Mouse (Mus musculus): ENCODE measurements at regions not wholly inside any gene's neighbourhood (a gene's known extent, or its start where the extent isn't known, plus 50 kb on each side); places are given as distances from the start of the nearest gene placed in this dataset.
A peak's percentile ranks its signal among the peaks of the same experiment; 100 is the strongest.
"Not testable (repeated sequence)": the region's sequence is repeated elsewhere in the genome, so short reads cannot be mapped to it uniquely, and the experiment has no call there.

- WGBS: 28% methylated on average over 10 of the region's 10 CpGs
- intact Hi-C loops (cut with DNase I): no loop called here
- no peak for TF ChIP-seq EP300 (IDR thresholded peaks at IDR 0.05; ENCODE audit: insufficient read depth, low read depth, low read length)
- TF ChIP-seq POLR2A (IDR thresholded peaks at IDR 0.05; ENCODE audit: insufficient read depth, low read depth, low read length): no peak
- TF ChIP-seq CTCF (IDR thresholded peaks at IDR 0.05): no peak
- Histone ChIP-seq H3K4me3 (no peak overlapping the region), H3K27ac (no peak overlapping the region), H3K27me3 (ENCODE audit: control insufficient read depth, insufficient read depth, low read length) (no peaks in the 10 kb centered on the region), H3K9ac (ENCODE audit: low read depth, low read length) (no peak overlapping the region), H3K36me3 (ENCODE audit: control insufficient read depth, insufficient read depth, low read length) (no peaks in the 10 kb centered on the region), H3K79me2 (replicated peaks; ENCODE audit: control insufficient read depth, insufficient read depth, low read length) (no peaks in the 10 kb centered on the region), H3K4me1 (ENCODE audit: control insufficient read depth, insufficient read depth, low read length) (no peaks in the 10 kb centered on the region)
- peak in 1 of 2 experiments; percentile 13 for DNase-seq
These were observed 100.1 kb downstream of the Rps12 start for GRCm38 (mm10) chr10:23686969-23687368.

- Histone ChIP-seq H3K27ac (no peak overlapping the region), H3K4me1 (ENCODE audit: control insufficient read depth, insufficient read depth, low read length) (no peaks in the 10 kb centered on the region), H3K9ac (ENCODE audit: low read depth, low read length) (no peak overlapping the region), H3K36me3 (ENCODE audit: control insufficient read depth, insufficient read depth, low read length) (no peaks in the 10 kb centered on the region), H3K4me3 (no peak overlapping the region), H3K27me3 (ENCODE audit: control insufficient read depth, insufficient read depth, low read length) (no peaks in the 10 kb centered on the region), H3K79me2 (replicated peaks; ENCODE audit: control insufficient read depth, insufficient read depth, low read length) (no peaks in the 10 kb centered on the region)
- peak in 1 of 2 experiments; percentile 14 for DNase-seq
- intact Hi-C loops (cut with DNase I): no loop called here
- WGBS: 55% methylated on average over 4 of the region's 4 CpGs
- no peak for TF ChIP-seq CTCF (IDR thresholded peaks at IDR 0.05)
- TF ChIP-seq EP300 (IDR thresholded peaks at IDR 0.05; ENCODE audit: insufficient read depth, low read depth, low read length): no peak
- no peak for TF ChIP-seq POLR2A (IDR thresholded peaks at IDR 0.05; ENCODE audit: insufficient read depth, low read depth, low read length)
These were observed 104.0 kb downstream of the Rps12 start for GRCm38 (mm10) chr10:23683078-23683477.

- H3K79me2 ChIP-seq (replicated peaks; ENCODE audit: control insufficient read depth, insufficient read depth, low read length): no peaks in the 10 kb centered on the region
- no peak overlapping the region for H3K27ac ChIP-seq
- 78% methylated on average over 6 of the region's 6 CpGs for WGBS
- H3K27me3 ChIP-seq (ENCODE audit: control insufficient read depth, insufficient read depth, low read length): no peaks in the 10 kb centered on the region
- H3K4me1 ChIP-seq (ENCODE audit: control insufficient read depth, insufficient read depth, low read length): no peaks in the 10 kb centered on the region
- DNase-seq: no peak
- TF ChIP-seq CTCF (IDR thresholded peaks at IDR 0.05) (no peak), POLR2A (IDR thresholded peaks at IDR 0.05; ENCODE audit: insufficient read depth, low read depth, low read length) (no peak), EP300 (IDR thresholded peaks at IDR 0.05; ENCODE audit: insufficient read depth, low read depth, low read length) (no peak)
- H3K9ac ChIP-seq (ENCODE audit: low read depth, low read length): no peak overlapping the region
- H3K36me3 ChIP-seq (ENCODE audit: control insufficient read depth, insufficient read depth, low read length): no peaks in the 10 kb centered on the region
- intact Hi-C loops (cut with DNase I): no loop called here
- no peak overlapping the region for H3K4me3 ChIP-seq
These were observed 111.2 kb downstream of the Rps12 start for GRCm38 (mm10) chr10:23675911-23676310.

GRCm38 (mm10) chr10:23674633-23675515, 112.2 kb downstream of the Rps12 start:
- no peak overlapping the region for H3K4me3 ChIP-seq
- H3K9ac ChIP-seq (ENCODE audit: low read depth, low read length): no peak overlapping the region
- intact Hi-C loops (cut with DNase I): no loop called here
- no peaks in the 10 kb centered on the region for H3K4me1 ChIP-seq (ENCODE audit: control insufficient read depth, insufficient read depth, low read length)
- H3K36me3 ChIP-seq (ENCODE audit: control insufficient read depth, insufficient read depth, low read length): no peaks in the 10 kb centered on the region
- no peaks in the 10 kb centered on the region for H3K27me3 ChIP-seq (ENCODE audit: control insufficient read depth, insufficient read depth, low read length)
- DNase-seq: no peak
- no peak overlapping the region for H3K27ac ChIP-seq
- WGBS: 75% methylated on average over 16 of the region's 16 CpGs
- TF ChIP-seq EP300 (IDR thresholded peaks at IDR 0.05; ENCODE audit: insufficient read depth, low read depth, low read length) (no peak), POLR2A (IDR thresholded peaks at IDR 0.05; ENCODE audit: insufficient read depth, low read depth, low read length) (no peak), CTCF (IDR thresholded peaks at IDR 0.05) (no peak)
- H3K79me2 ChIP-seq (replicated peaks; ENCODE audit: control insufficient read depth, insufficient read depth, low read length): no peaks in the 10 kb centered on the region

DNA sequence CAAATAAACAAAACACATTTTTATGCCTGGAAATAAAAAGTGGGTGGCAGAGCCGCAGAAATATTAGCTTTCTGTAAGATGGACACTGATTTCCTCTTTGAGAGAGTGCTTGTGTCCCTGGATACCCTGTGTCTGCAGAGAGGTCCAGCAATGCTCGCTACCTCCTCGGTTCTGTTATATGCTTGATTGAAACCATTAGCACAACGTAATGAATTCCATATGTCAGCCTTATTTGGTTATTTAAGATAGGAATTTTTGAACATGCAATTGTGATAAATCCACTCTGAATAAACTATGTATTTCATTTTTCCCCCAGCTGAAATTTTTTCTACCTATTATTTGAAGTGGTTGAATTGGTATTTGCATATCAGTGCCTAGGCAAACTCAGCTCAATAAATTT, 114.8 kb downstream of the Rps12 start:
- 78% methylated on average over 4 of the region's 4 CpGs for WGBS
- DNase-seq: no peak
- Histone ChIP-seq H3K27me3 (ENCODE audit: control insufficient read depth, insufficient read depth, low read length) (no peaks in the 10 kb centered on the region), H3K79me2 (replicated peaks; ENCODE audit: control insufficient read depth, insufficient read depth, low read length) (no peaks in the 10 kb centered on the region), H3K4me1 (ENCODE audit: control insufficient read depth, insufficient read depth, low read length) (no peaks in the 10 kb centered on the region), H3K4me3 (no peak overlapping the region), H3K9ac (ENCODE audit: low read depth, low read length) (no peak overlapping the region), H3K36me3 (ENCODE audit: control insufficient read depth, insufficient read depth, low read length) (no peaks in the 10 kb centered on the region), H3K27ac (no peak overlapping the region)
- no peak for TF ChIP-seq EP300 (IDR thresholded peaks at IDR 0.05; ENCODE audit: insufficient read depth, low read depth, low read length)
- TF ChIP-seq CTCF (IDR thresholded peaks at IDR 0.05): no peak
- no peak for TF ChIP-seq POLR2A (IDR thresholded peaks at IDR 0.05; ENCODE audit: insufficient read depth, low read depth, low read length)
- intact Hi-C loops (cut with DNase I): no loop called here

DNA sequence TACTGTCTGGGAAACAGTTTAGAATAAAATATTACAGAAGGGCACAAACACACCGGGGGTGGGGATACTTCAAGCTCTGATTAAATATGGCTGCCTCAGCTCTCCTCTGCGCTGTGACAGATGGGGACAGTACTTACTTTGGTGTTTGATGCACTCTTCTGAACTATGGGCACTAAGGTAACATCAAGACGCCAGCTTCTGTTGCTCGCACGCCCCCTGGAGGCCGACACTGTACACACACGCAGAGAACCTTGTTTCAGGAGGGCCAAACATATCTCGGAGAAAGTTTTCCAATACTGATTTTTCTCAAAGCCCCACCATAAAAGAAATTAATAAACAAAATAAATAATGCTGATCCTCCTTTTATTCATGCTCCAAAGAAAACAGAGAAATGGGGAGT, 115.6 kb downstream of the Rps12 start:
- H3K27ac ChIP-seq: no peak overlapping the region
- WGBS: 32% methylated on average over 8 of the region's 8 CpGs
- TF ChIP-seq CTCF (IDR thresholded peaks at IDR 0.05) (peak; percentile 52), POLR2A (IDR thresholded peaks at IDR 0.05; ENCODE audit: insufficient read depth, low read depth, low read length) (no peak)
- no peak for DNase-seq
- no peak overlapping the region for H3K9ac ChIP-seq (ENCODE audit: low read depth, low read length)
- no peaks in the 10 kb centered on the region for H3K79me2 ChIP-seq (replicated peaks; ENCODE audit: control insufficient read depth, insufficient read depth, low read length)
- H3K4me1 ChIP-seq (ENCODE audit: control insufficient read depth, insufficient read depth, low read length): no peaks in the 10 kb centered on the region
- H3K36me3 ChIP-seq (ENCODE audit: control insufficient read depth, insufficient read depth, low read length): no peaks in the 10 kb centered on the region
- no peak overlapping the region for H3K4me3 ChIP-seq
- intact Hi-C loops (cut with DNase I): no loop called here
- H3K27me3 ChIP-seq (ENCODE audit: control insufficient read depth, insufficient read depth, low read length): no peaks in the 10 kb centered on the region

GRCm38 (mm10) chr10:23665916-23666315, 121.2 kb downstream of the Rps12 start:
- H3K9ac ChIP-seq (ENCODE audit: low read depth, low read length); DNase-seq; H3K27me3 ChIP-seq (ENCODE audit: control insufficient read depth, insufficient read depth, low read length); intact Hi-C loops (cut with DNase I); H3K4me1 ChIP-seq (ENCODE audit: control insufficient read depth, insufficient read depth, low read length); H3K36me3 ChIP-seq (ENCODE audit: control insufficient read depth, insufficient read depth, low read length); H3K79me2 ChIP-seq (replicated peaks; ENCODE audit: control insufficient read depth, insufficient read depth, low read length); H3K4me3 ChIP-seq; H3K27ac ChIP-seq: not testable (repeated sequence)
- WGBS: 73% methylated on average over 8 of the region's 8 CpGs
